Mouse (Mus musculus) gastrocnemius, postnatal 14 days (tissue): ENCODE data around the gene Cryl1. TPM values are rescaled to one million over a fixed set of nuclear protein-coding genes. Genes with fewer than 3 reads are reported as not detected.
A peak's percentile ranks its signal among the peaks of the same experiment; 100 is the strongest.

Source experiments
- DNase-seq: peaks from one replicate; pipeline ENCODE4 v3.0.0; 2021; ENCODE audit warnings: mixed read lengths
- intact Hi-C: fragments of 180-260 bp; cut with DNase I; formaldehyde crosslinking; loops from one replicate; pipeline ENCODE4 v1.15.1; 2025; ENCODE audit warnings: low total_unique reads
- total RNA-seq, 2 experiments: library from RNA; stranded (reverse); gene quantifications; 2 replicates each; pipeline ENCODE4 v1.2.3; 2021

Cryl1 gene
- total RNA-seq, 2 experiments from 2014 or later, result 3.8 to 4.7 TPM

DNA sequence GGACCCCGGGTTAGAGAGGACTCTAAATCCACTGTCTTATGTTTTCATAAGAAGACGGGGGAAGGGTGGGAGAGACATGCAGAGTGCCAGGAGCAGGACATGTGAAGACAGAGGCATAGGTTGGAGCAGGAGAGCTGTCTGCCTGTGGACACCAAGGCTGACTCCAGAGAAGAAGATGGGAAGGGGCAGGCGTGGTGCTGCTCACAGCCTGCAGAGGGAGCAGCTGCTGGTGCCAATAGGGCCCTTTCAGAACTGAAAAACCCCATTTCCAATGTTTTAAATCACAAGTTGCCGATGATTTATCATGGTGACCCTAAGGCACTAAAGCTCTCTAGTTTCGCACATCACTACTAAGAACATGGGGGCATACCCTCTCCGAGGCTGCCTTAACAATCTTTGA is 63.5 kb downstream of the Cryl1 start:
- DNase-seq, result no peak
- intact Hi-C loops, result no loop called here

DNA sequence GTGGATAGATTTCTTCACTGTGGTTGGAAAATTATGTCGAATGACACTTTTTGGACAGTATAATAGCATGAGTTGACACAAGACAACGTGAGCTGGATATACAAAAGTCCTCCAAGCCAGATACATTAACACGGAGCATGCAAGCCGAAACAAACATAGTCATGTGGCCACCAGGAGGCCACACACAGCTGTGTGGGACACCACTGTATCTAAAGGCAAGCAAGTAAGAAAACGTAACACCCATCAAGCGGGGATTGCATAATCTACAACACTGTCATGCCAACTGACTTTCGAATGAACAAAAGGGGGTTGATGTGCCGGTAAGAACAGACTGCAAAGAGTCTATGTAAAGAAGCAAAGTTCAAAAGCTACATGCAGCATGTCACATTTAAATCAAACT is 65.8 kb downstream of the Cryl1 start:
- intact Hi-C loops, result no loop called here
- no peak for DNase-seq

DNA sequence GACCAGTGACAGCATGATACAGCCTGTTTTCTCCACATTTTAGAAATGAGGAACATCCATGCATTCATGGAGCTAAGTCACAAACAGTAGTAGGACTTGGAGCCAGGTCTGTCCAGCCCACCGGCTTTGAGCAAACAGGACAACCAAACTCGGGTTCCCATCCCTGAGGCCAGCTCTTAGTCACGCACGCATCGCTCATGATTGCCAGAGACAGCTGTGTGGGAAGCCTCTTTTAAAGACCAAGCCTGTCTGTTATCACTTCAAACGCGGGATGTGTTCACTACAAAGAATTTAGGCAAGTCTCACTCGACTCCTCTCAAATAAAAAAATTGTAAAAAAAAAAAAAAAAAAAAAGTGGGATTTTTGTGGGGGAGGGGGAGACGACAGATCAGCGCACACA is 67.2 kb downstream of the Cryl1 start:
- intact Hi-C loops, result no loop called here
- DNase-seq, result no peak

DNA sequence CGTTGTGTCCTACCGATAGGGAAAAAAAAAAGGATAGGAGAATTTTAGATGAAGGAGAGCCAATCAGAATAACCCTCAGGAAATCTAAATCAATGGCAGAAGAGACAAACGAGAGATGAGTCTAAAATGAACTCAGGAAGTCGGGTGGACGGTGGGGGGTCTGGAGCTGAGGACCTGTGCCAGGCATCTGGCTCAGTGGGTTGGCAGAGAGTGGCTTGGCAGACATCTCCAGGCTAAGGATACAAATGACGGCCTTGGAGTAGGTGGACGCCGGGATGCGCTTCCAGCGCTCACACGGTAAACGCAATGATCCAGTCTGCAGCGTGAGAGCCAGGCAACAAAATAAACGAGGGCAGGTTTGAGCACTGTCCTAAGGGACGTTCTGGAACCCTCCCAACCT is 68.7 kb downstream of the Cryl1 start:
- no peak for DNase-seq
- intact Hi-C loops, result no loop called here

DNA sequence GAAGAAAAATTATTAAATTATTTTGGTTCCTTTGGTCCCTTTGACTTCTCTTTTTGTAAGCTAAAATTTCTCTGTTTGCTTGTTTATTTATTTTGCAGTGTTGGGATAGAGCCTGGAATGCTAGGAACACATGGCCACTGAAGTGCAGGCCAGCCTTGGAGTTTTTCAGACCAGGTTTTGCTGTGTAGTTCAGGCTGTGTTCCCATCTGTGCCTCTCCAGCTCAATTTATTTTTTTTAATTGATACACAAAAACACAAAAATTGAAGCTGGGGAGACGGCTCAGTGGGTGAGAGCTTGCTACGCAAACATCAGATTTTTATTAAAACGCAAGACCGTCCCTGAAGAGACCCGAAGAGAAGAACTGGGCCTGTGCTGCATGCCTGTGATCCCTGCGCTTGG is 71.6 kb downstream of the Cryl1 start:
- DNase-seq, result no peak
- intact Hi-C loops, result no loop called here

DNA sequence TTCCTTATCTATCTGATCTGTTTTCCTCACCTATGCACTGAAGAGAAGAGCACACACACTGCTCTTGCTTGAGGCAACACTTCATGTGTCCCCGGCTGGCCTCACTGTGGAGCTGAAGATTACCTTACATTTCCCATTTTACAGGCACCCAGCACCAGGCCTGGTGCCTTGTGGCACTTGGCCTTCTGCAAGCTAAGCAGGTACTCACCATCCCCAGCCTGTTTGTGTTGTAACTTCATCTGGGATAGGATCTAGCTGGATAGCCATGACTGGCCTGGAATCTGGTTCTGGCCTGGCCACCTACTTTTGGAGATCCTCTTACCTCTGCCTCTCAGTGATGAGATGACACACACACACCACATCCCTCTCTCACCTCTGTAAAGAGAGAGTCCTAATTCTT is 79.5 kb downstream of the Cryl1 start:
- intact Hi-C loops, result no loop called here
- DNase-seq, result peak; percentile 20

DNA sequence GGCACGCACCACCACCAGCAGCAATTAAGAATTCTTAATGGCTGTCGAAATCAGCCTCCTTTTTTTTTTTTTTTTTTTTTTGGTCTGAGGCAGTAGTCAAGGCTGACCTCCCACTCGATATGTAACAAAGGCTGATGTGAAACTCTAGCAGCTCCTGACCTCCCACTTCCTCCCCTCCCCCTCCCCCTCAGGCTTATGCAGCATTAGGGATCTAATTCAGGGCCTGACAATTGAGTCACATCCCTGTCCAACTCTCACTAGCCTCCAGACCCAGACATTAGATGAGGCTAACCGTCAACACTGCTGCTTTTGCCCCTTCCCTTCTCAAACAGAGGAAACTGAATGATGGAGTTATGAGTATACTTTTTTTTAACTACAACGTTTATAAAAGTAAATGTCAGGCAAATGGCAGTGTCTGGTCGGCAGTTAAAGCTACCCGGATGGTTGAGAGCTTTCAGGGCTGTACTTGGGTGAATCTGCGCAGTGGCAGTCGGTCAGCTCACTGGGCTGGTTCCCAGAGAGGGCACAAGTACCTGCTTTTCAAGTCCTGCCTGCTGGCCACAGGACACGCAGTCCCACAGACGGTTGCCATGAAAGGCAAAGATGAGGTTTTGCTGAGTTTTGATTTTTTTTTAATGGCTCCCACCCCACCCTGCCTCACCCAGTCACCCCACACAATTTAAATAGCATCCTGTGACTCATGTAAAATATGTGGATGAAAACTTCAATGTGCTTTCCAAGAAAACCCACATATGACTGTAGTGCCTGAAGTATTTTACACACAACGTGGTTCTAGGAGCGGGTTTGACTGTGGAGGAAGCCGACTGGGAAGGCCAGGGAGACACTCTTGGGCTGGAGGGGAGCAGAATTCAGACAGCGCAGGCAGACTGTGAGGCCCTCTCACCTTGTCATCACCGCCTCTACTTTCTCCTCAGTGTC is 81.4 kb downstream of the Cryl1 start:
- intact Hi-C loops, result no loop called here

DNA sequence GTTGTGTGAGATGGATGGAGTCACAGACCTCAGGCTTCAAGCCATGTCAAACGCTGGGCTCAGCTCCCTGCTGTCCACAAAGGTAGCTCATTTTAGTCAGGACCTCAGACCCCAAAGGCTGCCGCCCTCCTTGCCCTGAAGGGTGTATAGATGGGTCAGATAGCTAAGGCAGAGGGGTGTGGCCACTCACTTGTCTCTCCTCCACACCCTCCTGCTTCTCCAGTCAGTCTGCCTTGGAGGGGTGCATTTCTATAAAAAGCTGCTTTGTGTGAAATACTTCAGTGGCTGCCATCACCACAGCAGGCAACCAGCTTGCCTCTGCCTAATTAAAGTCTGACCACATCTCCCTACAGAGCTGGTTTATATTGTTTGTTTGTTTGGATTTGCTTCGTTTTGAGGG is 82.4 kb downstream of the Cryl1 start:
- DNase-seq, result no peak
- intact Hi-C loops, result no loop called here

More for the DNA sequence above, 81.4 kb downstream of the Cryl1 start:
- no peak for DNase-seq

DNA sequence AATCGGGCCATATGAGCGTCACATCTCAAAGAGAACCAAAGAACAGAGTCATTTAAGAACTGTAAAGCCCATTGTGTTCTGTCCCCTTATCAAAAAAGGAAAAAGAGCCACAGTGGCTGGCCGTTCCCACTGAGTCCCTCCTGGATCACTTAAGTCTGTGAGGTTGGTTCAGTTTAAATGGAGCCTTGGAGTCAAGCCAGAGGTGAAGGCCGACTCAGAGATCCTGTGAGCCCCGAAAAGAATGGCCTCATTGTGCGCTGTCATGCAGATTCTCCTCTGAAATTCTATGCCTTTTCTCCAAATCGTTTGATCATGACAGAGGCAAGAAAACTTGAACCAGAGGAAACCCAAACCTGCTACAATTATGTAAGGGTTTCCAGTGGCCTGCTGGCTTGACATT is 82.8 kb downstream of the Cryl1 start:
- no peak for DNase-seq
- intact Hi-C loops, result no loop called here

DNA sequence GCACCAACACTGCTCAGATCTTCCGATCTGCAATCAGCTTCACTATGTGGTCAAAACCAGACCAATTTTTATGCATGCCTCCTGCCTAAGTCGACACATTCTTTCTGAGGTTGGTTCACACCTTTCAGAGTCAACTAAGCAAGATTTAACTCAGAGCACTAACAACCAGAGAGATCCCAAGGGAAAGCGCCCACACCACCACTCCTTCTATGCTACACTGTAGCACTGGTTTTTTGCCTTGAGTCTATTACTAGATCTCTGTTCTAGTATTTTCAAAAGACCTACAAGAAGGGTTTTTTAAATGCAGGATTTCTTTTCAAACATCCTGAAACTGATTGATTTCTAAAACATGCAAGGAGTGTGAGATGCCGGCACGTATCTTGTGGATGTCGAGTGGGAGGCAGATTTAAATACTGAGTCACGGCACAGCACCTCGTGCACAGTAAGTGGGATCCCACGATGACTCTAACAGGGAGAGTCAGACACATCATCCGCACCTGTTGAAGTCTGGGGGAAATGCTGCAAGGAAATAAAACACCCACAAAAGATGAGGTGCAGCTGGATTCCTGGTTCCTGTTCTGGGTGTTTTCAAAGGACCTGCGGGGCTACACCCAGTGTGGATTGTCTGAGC is 96.6 kb downstream of the Cryl1 start:
- intact Hi-C loops, result no loop called here

DNA sequence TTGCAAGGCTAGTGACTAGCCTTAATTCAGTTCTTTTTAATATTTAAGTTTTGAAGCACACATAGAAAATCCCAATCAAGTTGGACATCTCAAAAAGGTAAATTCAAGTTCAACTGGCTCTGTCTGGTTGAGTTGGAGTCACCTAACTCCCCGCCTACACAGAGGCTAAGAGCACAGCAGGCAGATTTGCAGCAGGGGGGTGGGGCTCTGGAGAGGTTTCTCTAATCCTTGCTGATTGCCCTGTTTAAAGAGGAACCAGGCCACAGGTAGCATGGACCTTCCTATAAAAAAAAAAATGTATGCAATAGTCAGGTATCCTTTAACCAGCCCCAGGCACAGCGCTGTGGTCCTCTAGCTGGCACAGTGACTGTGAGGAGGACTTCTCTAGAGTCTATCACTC is 97.8 kb downstream of the Cryl1 start:
- intact Hi-C loops, result no loop called here
- DNase-seq, result no peak

More for the DNA sequence above, 96.6 kb downstream of the Cryl1 start:
- DNase-seq, result no peak

DNA sequence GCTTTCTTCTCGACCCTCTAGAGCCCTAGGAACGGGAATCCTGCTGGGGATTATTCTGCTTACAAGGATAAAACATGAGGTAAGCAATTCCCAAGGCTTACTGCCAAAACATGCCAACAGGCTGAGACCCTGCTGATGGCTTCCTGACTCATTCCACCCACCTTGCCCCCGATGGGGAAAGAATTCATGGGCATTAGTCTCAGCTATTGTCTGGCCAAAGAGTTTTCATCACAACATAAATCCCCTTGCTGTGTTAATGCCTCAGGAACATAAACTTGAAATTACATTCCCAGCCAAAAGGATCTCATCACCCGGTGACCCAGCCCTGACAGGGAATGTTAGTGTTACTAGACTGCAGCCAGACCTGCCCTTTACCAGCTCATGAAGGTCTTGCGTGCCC is 100.7 kb downstream of the Cryl1 start:
- no peak for DNase-seq
- intact Hi-C loops, result no loop called here

DNA sequence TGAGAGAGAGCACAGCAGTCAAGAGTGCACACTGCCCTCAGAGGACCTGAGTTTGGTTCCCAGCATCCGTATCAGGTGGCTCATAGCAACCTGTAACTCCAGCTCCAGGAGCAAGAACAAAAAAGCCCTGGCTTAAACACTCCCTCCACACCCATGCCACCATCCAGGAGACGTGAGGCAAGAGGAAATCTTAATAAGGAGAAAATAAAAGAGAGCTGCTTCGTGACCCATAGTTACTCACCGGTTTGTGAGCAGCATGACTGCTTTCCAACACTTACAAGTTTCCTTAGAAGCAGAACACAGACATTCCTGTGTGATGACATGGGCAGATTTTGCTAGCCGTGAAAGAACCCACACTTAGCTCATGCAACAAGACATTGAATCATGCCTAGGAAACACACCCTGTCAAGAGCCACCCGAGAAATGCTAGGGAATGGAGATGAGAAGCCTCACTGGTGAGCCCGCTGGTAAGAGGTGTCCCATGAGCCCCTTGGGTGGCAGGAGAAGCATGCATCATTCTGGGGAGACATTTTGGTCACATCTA is 106.9 kb downstream of the Cryl1 start:
- intact Hi-C loops, result no loop called here
- no peak for DNase-seq

DNA sequence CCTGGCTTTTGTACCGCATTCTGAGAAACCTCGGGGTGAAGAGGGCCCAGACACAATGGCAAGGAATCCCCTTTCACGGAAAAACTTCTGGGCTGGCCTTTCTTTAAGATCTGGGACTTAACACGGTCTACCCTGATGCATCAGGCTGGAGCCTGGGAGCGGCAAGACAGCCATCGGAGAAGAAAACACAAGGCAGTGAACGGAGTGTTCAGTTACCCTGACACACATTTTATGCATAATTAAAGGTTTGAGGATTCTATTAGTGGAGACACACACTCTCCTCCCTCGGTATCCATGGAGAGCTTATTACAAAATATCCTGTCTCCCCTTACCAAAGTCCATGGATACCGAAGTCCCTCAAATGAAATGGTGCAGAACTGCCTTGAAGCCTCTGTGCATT is 109.2 kb downstream of the Cryl1 start:
- no peak for DNase-seq
- intact Hi-C loops, result no loop called here

DNA sequence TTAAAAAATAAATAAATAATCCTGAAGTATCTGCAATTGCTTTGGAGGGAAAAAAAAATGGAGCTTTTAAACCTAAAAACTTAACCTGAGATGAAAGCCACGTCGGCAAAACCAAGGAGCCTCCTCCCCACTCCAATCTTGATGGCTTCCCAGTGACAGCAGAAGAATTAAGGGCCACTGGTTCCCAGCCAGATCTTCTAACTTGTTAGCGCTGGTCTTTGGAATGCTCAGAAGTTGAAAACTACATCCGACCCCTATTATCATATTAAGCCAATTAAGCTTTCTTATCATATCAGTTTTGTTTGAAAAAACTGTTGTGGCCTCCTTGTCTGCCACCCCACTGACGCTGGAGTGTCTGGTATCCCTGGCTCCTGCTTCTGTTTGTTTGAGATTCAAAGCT is 114.5 kb downstream of the Cryl1 start:
- no peak for DNase-seq
- intact Hi-C loops, result no loop called here

DNA sequence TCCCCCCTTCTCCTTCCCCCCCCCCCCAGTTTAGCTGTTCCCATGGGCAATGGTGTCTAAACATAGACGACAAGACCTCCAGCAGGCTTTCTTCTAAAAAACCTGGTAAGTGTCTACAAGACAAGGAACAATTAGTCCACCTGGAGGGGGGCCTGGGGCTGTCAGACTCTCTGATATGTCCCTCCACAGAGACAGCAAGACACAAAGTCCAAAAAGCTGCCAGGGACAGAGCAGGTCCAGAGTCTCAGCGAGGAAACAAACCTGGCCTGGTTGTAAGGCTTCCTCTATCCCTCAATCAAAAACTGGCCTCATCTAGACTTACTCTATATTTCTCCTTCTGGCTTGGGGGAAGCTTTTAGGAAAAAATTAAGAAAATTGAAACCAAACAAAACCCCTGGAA is 115.7 kb downstream of the Cryl1 start:
- intact Hi-C loops, result no loop called here
- DNase-seq, result no peak

DNA sequence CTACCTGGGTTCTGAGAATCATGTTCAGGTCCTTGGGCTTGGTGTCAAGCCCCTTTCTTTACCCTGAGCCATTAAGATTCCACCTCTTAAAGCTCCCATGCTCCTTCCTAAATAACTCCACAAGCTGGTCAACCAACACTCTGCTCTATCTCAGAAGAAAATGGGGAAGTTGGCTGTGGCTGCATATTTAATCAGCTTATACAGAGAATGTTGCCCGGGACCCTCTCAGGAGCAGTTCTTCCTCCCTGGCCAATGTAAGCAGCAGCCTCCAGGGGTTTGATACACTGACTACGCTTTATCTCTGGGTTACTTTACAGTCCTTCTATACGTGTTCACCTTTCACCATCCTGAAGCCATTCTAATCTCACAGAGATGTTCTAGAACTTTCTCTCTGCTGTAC is 117.5 kb downstream of the Cryl1 start:
- DNase-seq, result no peak
- intact Hi-C loops, result no loop called here

DNA sequence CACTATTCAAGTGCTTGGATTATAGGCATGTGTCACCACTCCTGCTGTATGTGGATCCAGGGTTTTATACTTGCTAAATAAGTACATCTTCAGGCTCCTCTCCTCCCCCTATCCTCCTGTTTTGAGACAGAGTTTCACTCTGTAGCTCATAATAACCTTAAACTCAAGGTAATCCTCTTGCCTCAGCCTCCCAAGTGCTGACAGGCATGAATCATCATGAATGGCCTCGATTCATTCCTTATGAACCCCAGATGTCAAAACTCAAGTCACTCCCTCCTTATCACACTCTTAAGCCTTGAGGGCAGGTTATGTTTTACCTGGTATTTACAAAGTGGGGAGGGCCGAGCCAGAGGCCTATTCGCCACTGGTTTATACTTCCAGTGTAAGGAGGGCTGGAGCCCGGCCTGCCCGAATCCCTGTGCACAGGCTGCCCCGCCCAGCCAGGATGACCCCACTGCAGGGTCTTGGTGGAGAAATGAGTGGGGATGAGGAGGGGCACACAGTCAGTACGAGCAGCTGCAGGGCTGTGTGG is 121.8 kb downstream of the Cryl1 start:
- intact Hi-C loops, result no loop called here
- no peak for DNase-seq

DNA sequence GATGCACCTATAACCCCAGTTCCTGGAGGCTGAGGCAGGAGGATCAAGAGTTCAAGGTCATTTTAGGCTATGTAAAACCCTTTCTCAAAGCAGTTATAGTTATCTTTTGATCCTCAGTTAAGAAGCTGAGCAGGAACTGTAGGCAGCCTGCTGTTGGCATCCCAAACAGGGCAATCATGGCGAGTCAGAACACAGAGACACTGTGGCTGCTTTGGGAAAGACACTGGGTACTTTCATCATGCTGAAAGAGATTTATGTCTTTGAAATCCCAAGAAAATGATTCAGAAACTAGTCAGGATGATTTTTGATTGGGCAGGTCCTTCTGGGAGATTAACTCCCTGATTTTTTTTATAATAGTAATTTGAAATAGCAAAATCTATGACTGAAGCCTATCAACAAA is 126.0 kb downstream of the Cryl1 start:
- intact Hi-C loops, result no loop called here

DNA sequence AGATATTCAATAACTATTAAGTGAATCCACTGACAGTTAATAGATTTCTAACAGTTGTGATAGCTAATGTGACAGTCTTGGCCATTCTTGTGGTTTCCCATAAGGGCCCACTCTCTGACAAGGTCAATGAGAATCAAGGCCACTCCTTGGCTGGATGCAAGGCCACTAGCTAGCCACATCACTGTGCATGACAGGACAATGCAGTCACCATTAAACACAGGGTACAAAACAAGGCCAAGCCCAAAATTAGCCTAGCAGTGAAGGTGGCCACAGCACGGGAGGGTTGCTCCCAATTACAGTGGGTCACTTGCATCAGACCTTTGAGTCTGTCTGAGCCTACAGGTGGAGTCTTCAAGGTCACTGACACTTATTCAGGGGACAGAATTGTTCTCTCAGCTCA is 126.5 kb downstream of the Cryl1 start:
- no peak for DNase-seq
- intact Hi-C loops, result no loop called here

More for the DNA sequence above, 126.0 kb downstream of the Cryl1 start:
- no peak for DNase-seq

DNA sequence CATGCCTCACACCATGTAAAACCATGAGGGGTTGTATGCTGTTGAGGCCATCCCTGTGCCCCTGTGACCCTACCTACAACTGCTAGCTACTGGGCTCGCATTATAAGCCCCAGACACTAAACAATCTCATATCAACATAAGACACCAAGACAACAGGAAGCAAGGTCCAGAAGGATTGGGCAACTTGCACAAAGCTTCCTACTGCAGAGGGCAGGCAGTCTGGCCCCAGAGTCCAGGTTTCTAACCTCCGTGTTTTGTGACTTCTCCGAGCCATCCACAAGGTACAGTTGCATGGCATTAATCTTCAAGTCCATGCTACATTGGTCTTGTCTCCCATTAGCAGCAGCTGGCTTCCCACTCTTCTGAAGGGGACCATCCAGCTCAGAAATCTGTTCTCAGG is 129.4 kb downstream of the Cryl1 start:
- intact Hi-C loops, result no loop called here
- no peak for DNase-seq
